In the genomic region with DNA sequence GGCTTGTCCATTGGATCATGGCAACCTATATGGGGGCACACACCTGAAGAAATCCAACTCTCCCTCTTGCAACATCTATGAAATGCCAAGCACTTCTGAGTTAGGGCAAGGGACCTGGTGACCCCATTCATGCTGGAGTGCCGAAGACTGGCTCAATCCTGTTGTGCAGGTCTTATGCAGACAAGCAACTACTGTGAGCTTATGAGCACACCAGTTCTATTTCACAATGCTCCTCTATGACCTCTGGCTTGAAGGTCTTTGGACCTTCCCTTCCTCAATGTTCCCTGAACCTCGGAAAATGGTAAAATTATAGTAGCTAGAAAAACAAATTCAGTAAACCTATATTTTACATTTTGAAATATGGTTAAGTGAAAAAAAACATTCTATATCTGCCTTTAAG, we compare ENCODE assay signal across 34 mouse cellular contexts.
"Had no signal": no experiment of that assay in that cellular context is flagged by ENCODE, and none has a peak within 500 bp of the region (broad histone marks: within the 10 kb centered on the region; RNA-seq: fewer than 3 reads in every experiment).

No protein-coding gene starts in this region.

- H3K4me1 ChIP-seq: heart, embryonic 10.5 days; heart, embryonic 12.5 days; heart, embryonic 13.5 days; heart, embryonic 15.5 days; hindbrain, embryonic 10.5 days; hindbrain, embryonic 12.5 days; hindbrain, embryonic 13.5 days; hindbrain, embryonic 15.5 days; intestine, embryonic 15.5 days; kidney, embryonic 15.5 days had no signal

- H3K9me3 ChIP-seq: heart, embryonic 10.5 days; heart, embryonic 12.5 days; heart, embryonic 13.5 days; heart, embryonic 15.5 days; hindbrain, embryonic 10.5 days; hindbrain, embryonic 12.5 days; hindbrain, embryonic 13.5 days; hindbrain, embryonic 15.5 days; intestine, embryonic 15.5 days; kidney, embryonic 15.5 days had no signal

- H3K27ac ChIP-seq: heart, embryonic 10.5 days; heart, embryonic 13.5 days; heart, embryonic 15.5 days; hindbrain, embryonic 10.5 days; hindbrain, embryonic 12.5 days; hindbrain, embryonic 13.5 days; hindbrain, embryonic 14.5 days; hindbrain, embryonic 15.5 days; hindbrain, postnatal 0 days; intestine, embryonic 15.5 days; kidney, embryonic 15.5 days; kidney, postnatal 0 days; layer of hippocampus, adult 2 months had no signal

- H3K36me3 ChIP-seq: hindbrain, embryonic 15.5 days had no signal

- ATAC-seq: hindbrain, embryonic 16.5 days; hindbrain, postnatal 0 days; inflammation-experienced regulatory T-cells, adult 6 months; intestine, embryonic 15.5 days; intestine, embryonic 16.5 days; intestine, postnatal 0 days had no signal

- DNase-seq: heart, postnatal 10 days; heart, postnatal 36 days; heart, postnatal 4 days; kidney, adult 11 months; kidney, adult 18-20 months; kidney, adult 2 months; kidney, adult 8-10 months; kidney, adult 9 months; kidney, postnatal 10 days; kidney, postnatal 14 days; kidney, postnatal 25 days; kidney, postnatal 36 days; kidney, postnatal 4 days; layer of hippocampus, adult 9-11 months; layer of hippocampus, postnatal 36 days had no signal

- H3K4me3 ChIP-seq: heart, embryonic 10.5 days; heart, embryonic 12.5 days; heart, embryonic 13.5 days; heart, embryonic 15.5 days; hindbrain, embryonic 10.5 days; hindbrain, embryonic 12.5 days; hindbrain, embryonic 13.5 days; hindbrain, embryonic 15.5 days; intestine, embryonic 15.5 days; kidney, embryonic 15.5 days; layer of hippocampus, adult 2 months had no signal

- H3K9ac ChIP-seq: heart, embryonic 12.5 days; heart, embryonic 13.5 days; heart, embryonic 15.5 days; hindbrain, embryonic 12.5 days; hindbrain, embryonic 13.5 days; hindbrain, embryonic 14.5 days; hindbrain, embryonic 15.5 days; intestine, embryonic 15.5 days; kidney, embryonic 15.5 days had no signal

- H3K4me2 ChIP-seq: heart, embryonic 11.5 days; heart, embryonic 12.5 days; heart, embryonic 13.5 days; heart, embryonic 15.5 days; hindbrain, embryonic 12.5 days; hindbrain, embryonic 13.5 days; hindbrain, embryonic 14.5 days; hindbrain, embryonic 15.5 days; intestine, embryonic 15.5 days; kidney, embryonic 15.5 days had no signal

- H3K27me3 ChIP-seq: heart, embryonic 12.5 days; heart, embryonic 13.5 days; heart, embryonic 15.5 days; hindbrain, embryonic 12.5 days; hindbrain, embryonic 13.5 days; hindbrain, embryonic 15.5 days; intestine, embryonic 15.5 days; kidney, embryonic 15.5 days had no signal
